Mouse (Mus musculus) liver, adult 2 months (tissue): ENCODE measurements around the gene 2410141K09Rik. TPM values are rescaled to one million over a fixed set of nuclear protein-coding genes. Genes with fewer than 3 reads are reported as not detected.
"Not testable (repeated sequence)": the region's sequence is repeated elsewhere in the genome, so short reads cannot be mapped to it uniquely, and the experiment has no call there.

ENCODE experiments used
- DNase-seq: peaks from one replicate; pipeline ENCODE4 v3.0.0-alpha.2; 2011; ENCODE audit warnings: low read depth, low spot score; ENCODE audit errors: extremely low read depth
- H3K27ac ChIP-seq: fragments of 200-500 bp; replicated peaks from 2 replicates; pipeline ENCODE4 v1.5.1; 2012; ENCODE audit warnings: low read depth, mild to moderate bottlenecking, control low read depth, inconsistent platforms, low read length; ENCODE audit not compliant: insufficient read depth
- H3K27me3 ChIP-seq: fragments of 200-500 bp; 2 replicates; pipeline ENCODE4 v1.6.1; 2012; ENCODE audit warnings: mild to moderate bottlenecking, moderate library complexity, low read length, inconsistent platforms; ENCODE audit not compliant: control insufficient read depth, insufficient read depth
- H3K36me3 ChIP-seq: fragments of 200-500 bp; 2 replicates; pipeline ENCODE4 v1.6.1; 2012; ENCODE audit warnings: low read length, inconsistent platforms; ENCODE audit not compliant: control insufficient read depth, insufficient read depth
- H3K4me1 ChIP-seq: fragments of 200-500 bp; 2 replicates; pipeline ENCODE4 v1.6.1; 2011; ENCODE audit warnings: low read length; ENCODE audit not compliant: control insufficient read depth, insufficient read depth
- H3K4me3 ChIP-seq: fragments of 200-500 bp; 2 replicates; pipeline ENCODE4 v1.5.1; 2011; ENCODE audit warnings: low read depth, mild to moderate bottlenecking, control low read depth, low read length, moderate library complexity; ENCODE audit not compliant: insufficient read depth
- H3K79me2 ChIP-seq: fragments of 200-500 bp; 2 replicates; pipeline ENCODE4 v1.6.1; 2012; ENCODE audit warnings: inconsistent platforms, mild to moderate bottlenecking, low read length, moderate library complexity; ENCODE audit not compliant: control insufficient read depth, insufficient read depth
- H3K9ac ChIP-seq: fragments of 200-500 bp; 2 replicates; pipeline ENCODE4 v1.6.1; 2012; ENCODE audit warnings: low read depth, mild to moderate bottlenecking, control low read depth, inconsistent platforms, low read length
- WGBS: fragments of 180-500 bp; shearing (Covaris S2); methylation state at CpG from one replicate; pipeline ENCODE4 v1.1.7; 2018; 5-methylcytosine and 5-hydroxymethylcytosine counted together
- polyA plus RNA-seq: library from polyadenylated mRNA; depleted of rRNA; stranded (reverse); fragments of >200 nt; gene quantifications from 2 replicates; pipeline ENCODE4 v1.2.3, GENCODE M21; 2012; rRNA removed
- total RNA-seq: library from RNA; depleted of rRNA; stranded (reverse); fragments of >200 nt; gene quantifications from 2 replicates; pipeline ENCODE4 v1.2.3, GENCODE M21; 2014; rRNA removed

The 2410141K09Rik gene
- total RNA-seq = not detected in 2 replicates
- polyA plus RNA-seq = not detected in 2 replicates

DNA sequence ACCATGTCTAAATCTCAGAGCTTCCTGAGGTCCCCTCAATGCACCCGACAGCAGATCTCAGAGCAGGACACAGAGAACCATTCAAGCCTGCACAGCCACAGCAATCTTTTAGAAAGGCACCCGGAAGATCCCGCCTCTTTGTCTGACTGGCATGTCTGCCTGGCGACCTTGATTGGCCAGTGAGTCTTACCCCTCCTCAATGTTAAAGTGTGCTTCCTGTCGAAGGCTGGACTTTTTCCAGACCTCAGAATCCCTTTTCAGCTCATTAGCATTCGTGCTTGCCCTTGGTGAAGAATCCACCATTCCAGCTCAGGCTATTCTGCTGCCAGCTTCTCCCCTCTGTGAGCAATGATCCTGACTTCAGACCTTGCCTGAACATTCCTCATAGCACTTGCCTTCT lies at the start of gene 2410141K09Rik:
TSS of gene 2410141K09Rik (minus strand) at position 101 of the 400 bp plus-strand sequence.
- not testable (repeated sequence) for H3K9ac ChIP-seq, H3K79me2 ChIP-seq, H3K27me3 ChIP-seq, H3K4me1 ChIP-seq, H3K27ac ChIP-seq, H3K4me3 ChIP-seq, DNase-seq, H3K36me3 ChIP-seq
- 71% methylated on average over 1 of the region's 6 CpGs for WGBS

DNA sequence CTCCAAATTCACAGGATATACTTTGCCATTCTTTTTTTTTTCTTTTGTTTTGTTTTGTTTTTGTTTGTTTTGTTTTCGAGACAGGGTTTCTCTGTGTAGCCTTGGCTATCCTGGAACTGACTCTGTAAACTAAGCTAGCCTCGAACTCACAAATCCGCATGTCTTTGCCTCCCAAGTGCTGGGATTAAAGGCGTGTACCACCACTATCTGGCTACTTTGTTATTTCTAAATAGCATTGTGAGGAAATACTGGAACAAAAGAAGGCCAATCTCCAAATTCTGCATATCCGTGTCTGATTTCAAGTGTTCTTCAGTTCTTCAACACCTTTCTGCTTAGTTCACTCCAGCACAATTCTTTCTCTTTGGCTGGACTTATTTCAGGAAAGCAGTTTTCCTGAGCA lies 14.1 kb downstream of the 2410141K09Rik start:
- not testable (repeated sequence) for DNase-seq, H3K27me3 ChIP-seq, H3K27ac ChIP-seq, H3K9ac ChIP-seq, H3K4me3 ChIP-seq, H3K4me1 ChIP-seq, H3K79me2 ChIP-seq, H3K36me3 ChIP-seq
- no CpG with 5 or more reads among the region's 5 CpGs for WGBS

DNA sequence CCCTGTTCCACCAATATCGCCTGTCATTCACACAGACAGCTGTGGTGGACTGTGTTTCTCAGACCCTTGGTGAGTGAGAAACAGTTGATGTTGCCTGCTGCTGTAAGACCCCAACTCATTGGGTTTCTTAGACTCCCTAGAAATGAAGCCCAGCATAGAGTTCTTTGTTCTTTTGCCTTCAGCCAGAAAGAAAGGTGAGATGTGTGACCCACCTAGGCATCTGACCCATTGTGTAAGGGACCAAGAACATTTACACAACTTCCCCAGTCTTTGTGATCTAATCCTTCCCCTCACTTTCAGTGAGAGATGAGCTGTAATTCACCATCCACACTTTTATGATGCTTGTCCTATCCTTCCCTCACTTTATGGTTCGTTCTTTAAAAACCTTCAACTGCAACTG lies 26.0 kb downstream of the 2410141K09Rik start:
- H3K4me1 ChIP-seq, H3K79me2 ChIP-seq, H3K4me3 ChIP-seq, DNase-seq, H3K36me3 ChIP-seq, H3K27ac ChIP-seq, H3K9ac ChIP-seq, H3K27me3 ChIP-seq: not testable (repeated sequence)
- no CpG with 5 or more reads among the region's 2 CpGs for WGBS

Other genes with a start within 250 kb of the 2410141K09Rik start
- not detected in 2 replicates for gene Gm10772, start 213.5 kb downstream of the 2410141K09Rik start, total RNA-seq
- not detected in 2 replicates for gene Gm10772, start 213.5 kb downstream of the 2410141K09Rik start, polyA plus RNA-seq